Mouse (Mus musculus): ENCODE data around the gene Nadk. TPM values are rescaled to one million over a fixed set of nuclear protein-coding genes. Genes with fewer than 3 reads are reported as not detected.
A peak's percentile ranks its signal among the peaks of the same experiment; 100 is the strongest.

Gene Nadk
- total and polyA plus RNA-seq, 2 experiments from 2014 or later: 66.7 to 86.0 TPM

DNA sequence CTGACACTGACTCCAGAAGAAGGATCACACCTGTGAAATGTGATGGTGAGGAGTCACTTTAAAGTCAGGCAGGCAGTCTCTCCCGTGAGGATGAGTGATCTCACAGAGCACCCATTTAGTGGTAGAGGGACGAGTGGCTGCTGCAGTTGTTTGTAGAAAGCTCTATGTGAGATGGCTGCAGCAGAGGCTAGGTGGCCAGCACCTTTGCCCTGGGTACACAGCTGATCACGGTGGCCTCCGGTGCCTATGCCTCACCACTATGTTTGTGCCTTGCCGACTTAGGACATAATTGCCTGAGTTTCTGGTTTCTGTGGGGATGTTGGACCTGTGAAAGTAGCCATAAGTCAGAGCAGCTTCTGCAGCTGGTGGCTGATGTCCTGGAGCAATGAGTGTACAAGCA, 15.6 kb downstream of the Nadk start:
- no peak overlapping the region for H3K4me3 ChIP-seq (ENCODE audit: low read depth, low read length)
- H3K9me3 ChIP-seq (ENCODE audit: low read length): no peaks in the 10 kb centered on the region
- no peak overlapping the region for H3K9ac ChIP-seq
- WGBS: 90% methylated on average over 5 of the region's 5 CpGs
- TF ChIP-seq CTCF (IDR thresholded peaks at IDR 0.05; ENCODE audit: low read depth): no peak
- no peak overlapping the region for H3K27ac ChIP-seq (ENCODE audit: low read depth, low read length)
- H3K4me2 ChIP-seq (ENCODE audit: low read depth): no peak overlapping the region
- ATAC-seq (no peak), DNase-seq (no peak)
- H3K36me3 ChIP-seq (ENCODE audit: insufficient read depth): peaks cover 37% of the 10 kb centered on the region
- H3K4me1 ChIP-seq (ENCODE audit: insufficient read depth): no peaks in the 10 kb centered on the region
- no peaks in the 10 kb centered on the region for H3K27me3 ChIP-seq (ENCODE audit: insufficient read depth, low read length)

DNA sequence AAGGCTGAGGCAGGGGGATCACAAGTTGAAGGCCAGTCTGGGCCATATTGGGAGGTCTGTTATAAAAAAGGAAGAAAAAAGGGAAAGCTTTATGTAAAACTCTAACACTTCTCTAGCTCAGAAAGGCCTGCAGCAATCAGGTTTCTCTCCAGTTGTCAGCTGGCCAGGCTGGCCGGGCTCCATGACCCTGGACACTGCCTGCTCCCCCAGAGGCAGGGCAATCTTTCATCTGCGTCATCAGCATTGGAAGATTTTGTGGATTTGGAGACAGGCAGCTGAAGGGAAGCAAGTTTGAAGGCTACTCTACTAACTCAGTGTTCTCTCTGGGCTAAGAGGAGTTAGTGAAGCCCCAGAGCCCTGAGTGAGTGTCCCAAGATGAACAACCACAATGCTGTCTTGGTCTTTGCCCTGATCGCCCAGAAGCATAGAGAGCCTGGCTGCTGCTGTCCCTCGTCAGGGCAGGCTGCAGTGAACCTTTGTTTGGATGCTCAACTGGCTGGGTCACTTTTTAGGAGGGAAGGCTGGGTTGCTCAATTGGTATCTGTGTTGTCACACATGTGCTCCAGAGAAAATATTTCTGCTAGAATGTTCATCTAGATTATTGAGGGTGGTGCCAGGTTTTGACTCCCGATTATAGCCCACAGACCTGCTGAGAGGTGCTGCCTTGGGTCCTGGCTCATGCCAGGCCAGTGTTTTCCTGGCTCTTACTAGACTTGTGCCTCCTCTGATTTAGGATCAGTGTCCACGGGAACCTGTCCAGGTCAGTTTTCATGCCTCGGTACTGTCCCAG, 16.4 kb downstream of the Nadk start:
- Histone ChIP-seq H3K9ac (no peak overlapping the region), H3K4me2 (ENCODE audit: low read depth) (no peak overlapping the region), H3K4me1 (ENCODE audit: insufficient read depth) (no peaks in the 10 kb centered on the region), H3K9me3 (ENCODE audit: low read length) (no peaks in the 10 kb centered on the region), H3K27me3 (ENCODE audit: insufficient read depth, low read length) (no peaks in the 10 kb centered on the region), H3K27ac (ENCODE audit: low read depth, low read length) (no peak overlapping the region), H3K36me3 (ENCODE audit: insufficient read depth) (peaks cover 40% of the 10 kb centered on the region), H3K4me3 (ENCODE audit: low read depth, low read length) (no peak overlapping the region)
- no peak for ATAC-seq
- DNase-seq: no peak
- no peak for TF ChIP-seq CTCF (IDR thresholded peaks at IDR 0.05; ENCODE audit: low read depth)
- WGBS: 90% methylated on average over 7 of the region's 7 CpGs

DNA sequence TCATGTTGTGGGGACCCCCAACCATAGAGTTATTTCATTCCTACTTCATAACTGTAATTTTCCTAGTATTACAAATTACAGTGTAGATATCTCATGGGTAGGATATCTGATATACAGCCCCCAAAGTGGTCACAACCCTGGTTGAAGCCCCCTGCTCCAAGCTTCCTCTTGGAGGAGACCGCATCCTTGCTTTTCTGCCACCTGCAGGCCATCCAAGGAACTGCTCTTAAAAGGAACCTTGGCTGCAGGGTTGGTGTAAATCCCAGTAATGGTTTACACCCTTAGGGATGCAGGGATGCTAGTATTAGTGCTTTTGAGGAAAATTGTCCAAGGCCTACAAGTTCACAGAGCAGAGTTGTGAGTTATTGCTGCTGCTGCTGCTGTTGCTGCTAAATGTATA, 18.2 kb downstream of the Nadk start:
- Histone ChIP-seq H3K4me3 (ENCODE audit: low read depth, low read length) (no peak overlapping the region), H3K9me3 (ENCODE audit: low read length) (no peaks in the 10 kb centered on the region), H3K4me2 (ENCODE audit: low read depth) (no peak overlapping the region), H3K4me1 (ENCODE audit: insufficient read depth) (no peaks in the 10 kb centered on the region), H3K27ac (ENCODE audit: low read depth, low read length) (no peak overlapping the region), H3K9ac (no peak overlapping the region), H3K36me3 (ENCODE audit: insufficient read depth) (peaks cover 55% of the 10 kb centered on the region), H3K27me3 (ENCODE audit: insufficient read depth, low read length) (no peaks in the 10 kb centered on the region)
- ATAC-seq (no peak), DNase-seq (peak; percentile 77)
- TF ChIP-seq CTCF (IDR thresholded peaks at IDR 0.05; ENCODE audit: low read depth): peak; percentile 85
- 26% methylated on average over 1 of the region's 1 CpGs for WGBS

DNA sequence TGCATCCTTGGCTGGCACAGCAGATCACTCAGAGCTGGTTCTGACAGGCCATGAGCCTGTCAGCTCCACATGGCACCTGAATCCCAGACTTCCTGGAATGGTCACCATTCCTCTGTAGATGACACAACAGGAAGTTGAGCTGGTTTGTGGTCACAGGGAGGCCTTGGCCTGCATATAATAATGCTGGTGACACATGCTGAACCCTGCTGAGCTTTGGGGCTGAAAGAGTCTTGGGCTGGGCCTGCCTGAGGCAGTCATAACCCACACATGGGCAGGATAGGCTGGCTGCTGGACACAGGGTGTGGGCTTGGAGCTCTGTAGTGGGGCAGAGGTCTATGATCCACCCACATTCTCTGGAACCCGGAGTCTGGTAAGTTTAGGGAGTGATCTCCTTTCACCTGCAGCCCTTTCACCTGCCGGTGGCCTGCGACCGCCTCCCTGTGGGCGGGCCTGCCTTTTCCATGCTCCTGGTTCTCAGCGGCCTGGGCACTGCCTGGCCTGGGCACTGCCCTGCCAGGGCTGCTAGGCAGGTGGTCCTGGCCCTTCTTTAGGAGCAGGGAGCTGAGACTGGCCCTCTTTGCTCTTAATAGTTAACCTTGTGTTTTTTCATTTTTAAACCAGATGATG, 20.2 kb downstream of the Nadk start:
- no peak for DNase-seq
- H3K9me3 ChIP-seq (ENCODE audit: low read length): no peaks in the 10 kb centered on the region
- no peak for TF ChIP-seq CTCF (IDR thresholded peaks at IDR 0.05; ENCODE audit: low read depth)
- H3K4me3 ChIP-seq (ENCODE audit: low read depth, low read length): no peak overlapping the region
- no peak overlapping the region for H3K4me2 ChIP-seq (ENCODE audit: low read depth)
- H3K36me3 ChIP-seq (ENCODE audit: insufficient read depth): peaks cover 61% of the 10 kb centered on the region
- no peak for ATAC-seq
- WGBS: 93% methylated on average over 6 of the region's 6 CpGs
- no peak overlapping the region for H3K9ac ChIP-seq
- no peaks in the 10 kb centered on the region for H3K27me3 ChIP-seq (ENCODE audit: insufficient read depth, low read length)
- no peaks in the 10 kb centered on the region for H3K4me1 ChIP-seq (ENCODE audit: insufficient read depth)
- H3K27ac ChIP-seq (ENCODE audit: low read depth, low read length): no peak overlapping the region

DNA sequence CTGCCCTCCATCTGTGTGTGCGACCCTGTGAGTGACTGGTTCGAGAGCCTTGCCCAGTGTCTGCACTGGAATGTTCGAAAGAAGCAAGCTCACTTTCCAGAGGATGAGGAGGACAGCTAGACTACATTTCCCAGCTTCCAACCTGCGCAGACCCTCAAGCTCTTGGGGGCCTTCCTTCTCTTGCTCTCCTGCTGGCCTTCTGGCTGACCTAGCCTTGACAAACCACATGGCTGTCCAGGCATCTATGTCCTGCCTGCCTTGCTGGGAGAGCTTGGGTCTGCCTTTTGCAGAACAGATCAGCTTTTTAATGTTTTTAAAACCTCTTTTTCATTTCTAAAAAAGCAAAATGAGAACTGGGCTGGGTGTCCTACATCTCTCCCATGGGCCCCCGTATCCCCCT, 27.2 kb downstream of the Nadk start:
- Histone ChIP-seq H3K9ac (no peak overlapping the region), H3K9me3 (ENCODE audit: low read length) (no peaks in the 10 kb centered on the region), H3K4me2 (ENCODE audit: low read depth) (no peak overlapping the region), H3K4me1 (ENCODE audit: insufficient read depth) (no peaks in the 10 kb centered on the region), H3K36me3 (ENCODE audit: insufficient read depth) (peaks cover 65% of the 10 kb centered on the region), H3K27me3 (ENCODE audit: insufficient read depth, low read length) (no peaks in the 10 kb centered on the region), H3K4me3 (ENCODE audit: low read depth, low read length) (no peak overlapping the region), H3K27ac (ENCODE audit: low read depth, low read length) (no peak overlapping the region)
- TF ChIP-seq CTCF (IDR thresholded peaks at IDR 0.05; ENCODE audit: low read depth): no peak
- 92% methylated on average over 5 of the region's 5 CpGs for WGBS
- DNase-seq: no peak
- ATAC-seq: no peak

DNA sequence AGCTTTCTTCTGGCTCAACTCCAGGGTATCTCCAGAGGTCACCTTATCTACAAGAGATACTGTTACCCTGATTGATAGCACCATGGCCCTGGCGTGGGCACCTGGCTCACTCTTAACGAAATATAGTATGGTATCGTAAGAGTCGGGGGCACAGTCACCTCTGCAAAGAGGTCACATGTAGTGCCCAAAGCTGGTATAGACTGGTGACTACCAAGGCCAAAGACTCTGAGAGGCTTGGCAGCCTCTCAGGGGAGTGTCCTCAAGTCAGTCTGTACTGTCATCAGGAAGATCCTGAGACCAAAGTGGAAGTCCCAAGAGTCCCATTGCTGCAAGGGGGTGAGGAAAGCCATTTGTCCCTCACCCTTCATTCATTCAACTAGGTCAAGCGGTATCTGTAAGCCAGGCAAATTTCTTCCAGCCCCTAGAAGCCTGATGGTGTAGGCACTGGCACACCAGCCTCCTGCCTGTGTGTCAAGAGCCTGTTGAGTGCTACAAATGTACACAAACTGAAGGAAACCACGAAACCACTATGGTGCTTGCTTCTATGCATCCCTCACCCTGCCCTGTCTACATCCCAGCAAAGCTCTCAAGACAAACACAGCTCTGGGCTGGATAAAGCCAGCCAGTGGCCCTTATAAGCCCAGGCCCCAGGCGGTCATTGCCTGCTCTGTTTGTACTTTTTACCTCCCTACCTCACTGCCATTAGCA, 29.0 kb downstream of the Nadk start:
- Histone ChIP-seq H3K36me3 (ENCODE audit: insufficient read depth) (peaks cover 47% of the 10 kb centered on the region), H3K9me3 (ENCODE audit: low read length) (no peaks in the 10 kb centered on the region), H3K4me2 (ENCODE audit: low read depth) (no peak overlapping the region), H3K27me3 (ENCODE audit: insufficient read depth, low read length) (no peaks in the 10 kb centered on the region), H3K4me3 (ENCODE audit: low read depth, low read length) (no peak overlapping the region), H3K27ac (ENCODE audit: low read depth, low read length) (no peak overlapping the region), H3K4me1 (ENCODE audit: insufficient read depth) (no peaks in the 10 kb centered on the region), H3K9ac (no peak overlapping the region)
- ATAC-seq (no peak), DNase-seq (no peak)
- no peak for TF ChIP-seq CTCF (IDR thresholded peaks at IDR 0.05; ENCODE audit: low read depth)
- 85% methylated on average over 7 of the region's 7 CpGs for WGBS

DNA sequence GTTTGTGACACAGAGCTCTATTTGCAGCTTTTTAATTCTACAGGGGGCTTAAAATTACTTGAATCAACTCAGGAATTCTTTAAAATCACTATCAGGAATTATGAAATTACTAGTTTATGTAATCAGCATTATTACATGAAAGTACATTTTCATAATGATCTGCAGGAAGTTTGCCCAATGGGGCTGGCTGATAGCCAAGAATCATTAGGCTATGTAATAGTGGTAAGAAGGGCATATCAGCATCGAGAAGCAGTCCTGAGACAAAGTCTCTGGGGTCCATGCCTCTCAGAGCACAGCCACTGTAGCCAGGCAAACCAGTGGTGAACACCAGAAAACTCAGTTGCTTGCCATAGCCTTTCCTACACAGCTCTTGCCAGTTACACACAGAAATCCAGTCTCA, 31.6 kb downstream of the Nadk start:
- Histone ChIP-seq H3K36me3 (ENCODE audit: insufficient read depth) (peaks cover 25% of the 10 kb centered on the region), H3K4me3 (ENCODE audit: low read depth, low read length) (no peak overlapping the region), H3K9ac (no peak overlapping the region), H3K9me3 (ENCODE audit: low read length) (no peaks in the 10 kb centered on the region), H3K4me2 (ENCODE audit: low read depth) (no peak overlapping the region), H3K27ac (ENCODE audit: low read depth, low read length) (no peak overlapping the region), H3K4me1 (ENCODE audit: insufficient read depth) (no peaks in the 10 kb centered on the region), H3K27me3 (ENCODE audit: insufficient read depth, low read length) (no peaks in the 10 kb centered on the region)
- 40% methylated on average over 1 of the region's 1 CpGs for WGBS
- ATAC-seq (no peak), DNase-seq (no peak)
- no peak for TF ChIP-seq CTCF (IDR thresholded peaks at IDR 0.05; ENCODE audit: low read depth)

All from forebrain, postnatal 0 days (tissue).